Mouse (Mus musculus) E14TG2a.4 (cell line): ENCODE data around the gene Lman1l.

Source experiments
- CTCF ChIP-seq: conservative IDR thresholded peaks from 2 replicates; pipeline ENCODE4 v1.5.1; 2014; ENCODE audit warnings: low read length
- NANOG ChIP-seq: IDR thresholded peaks from 2 replicates; pipeline ENCODE4 v1.6.1; 2014; ENCODE audit warnings: borderline replicate concordance, low read length, mixed read lengths
- POU5F1 ChIP-seq: IDR thresholded peaks from 2 replicates; pipeline ENCODE4 v1.6.1; 2014; ENCODE audit warnings: low read length, borderline replicate concordance

GRCm38 (mm10) chr9:57558625-57559024 is 61.9 kb downstream of the Lman1l start:
- TF ChIP-seq CTCF (no peak), NANOG (no peak), POU5F1 (no peak)
